Mouse (Mus musculus) gastrocnemius, postnatal 10 days (tissue): ENCODE results near the gene Eefsec. TPM values are rescaled to one million over a fixed set of nuclear protein-coding genes. Genes with fewer than 3 reads are reported as not detected.

ENCODE experiments used
- DNase-seq: peaks from one replicate; pipeline ENCODE4 v3.0.0; 2021; ENCODE audit warnings: mixed read lengths
- total RNA-seq, 2 experiments: library from RNA; stranded (reverse); gene quantifications; 2 replicates each; pipeline ENCODE4 v1.2.3; 2021

Eefsec gene
- total RNA-seq, 2 experiments from 2014 or later = 9.3 to 10.9 TPM

- no peak for DNase-seq
These were observed 30.1 kb downstream of the Eefsec start for GRCm38 (mm10) chr6:88416130-88416758.

DNA sequence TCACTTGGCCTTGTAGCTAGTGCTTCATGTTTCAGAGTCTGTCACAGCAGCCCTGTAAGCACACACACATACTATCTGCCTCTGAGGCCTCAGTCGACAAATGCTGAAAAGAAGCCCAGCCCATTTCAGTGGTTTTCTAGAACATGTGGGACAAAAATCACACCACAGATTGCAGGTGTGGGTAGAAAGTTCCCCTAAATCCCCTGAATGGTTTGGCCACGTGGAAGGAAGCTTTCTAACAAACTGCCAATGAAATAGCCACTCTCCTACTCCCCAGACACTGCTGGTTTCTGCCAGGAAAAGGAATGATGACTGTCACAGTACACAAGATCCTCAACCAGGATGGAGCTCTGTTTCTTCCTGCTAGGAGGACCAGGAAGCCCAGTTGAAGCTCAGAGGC, 33.7 kb downstream of the Eefsec start:
- DNase-seq = no peak

DNA sequence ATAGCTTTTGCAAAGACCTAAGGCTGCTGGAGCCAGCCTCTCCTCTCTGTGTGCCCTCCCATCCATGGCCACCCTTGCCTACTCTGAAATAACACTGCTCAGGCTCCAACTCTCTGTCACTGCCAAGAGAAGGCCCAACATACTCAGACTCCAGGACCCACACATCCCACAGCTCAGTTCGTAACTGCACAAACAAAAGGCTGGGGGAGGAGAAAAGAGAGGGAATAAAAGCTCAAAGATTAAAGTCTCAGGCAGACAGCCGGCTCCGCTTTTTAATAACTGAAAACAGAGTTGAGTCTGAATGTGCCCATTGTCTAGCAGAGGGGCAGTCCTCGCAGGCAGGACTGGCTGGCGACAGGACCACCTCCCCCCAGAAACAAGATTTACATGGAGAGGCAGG, 36.8 kb downstream of the Eefsec start:
- no peak for DNase-seq

GRCm38 (mm10) chr6:88400451-88400850, 45.9 kb downstream of the Eefsec start:
- no peak for DNase-seq

DNA sequence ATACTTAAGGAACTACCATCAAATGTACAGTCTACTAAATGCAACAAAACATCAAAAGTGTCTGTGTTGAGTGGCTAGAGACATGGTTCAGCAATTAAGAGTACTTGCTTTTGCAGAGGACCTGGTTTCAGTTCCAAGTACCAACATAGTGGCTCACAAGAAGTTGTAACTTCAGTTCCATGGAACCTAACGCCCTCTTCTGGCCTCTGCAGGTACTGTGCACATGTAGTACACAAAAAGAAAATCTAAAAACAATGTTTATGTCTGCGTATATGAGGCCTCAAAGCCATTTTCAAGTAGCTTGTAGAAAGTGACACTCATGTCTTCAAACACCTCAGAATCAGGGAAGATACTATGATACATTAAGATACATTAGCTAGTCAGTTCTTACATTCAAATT, 48.4 kb downstream of the Eefsec start:
- DNase-seq = no peak

DNA sequence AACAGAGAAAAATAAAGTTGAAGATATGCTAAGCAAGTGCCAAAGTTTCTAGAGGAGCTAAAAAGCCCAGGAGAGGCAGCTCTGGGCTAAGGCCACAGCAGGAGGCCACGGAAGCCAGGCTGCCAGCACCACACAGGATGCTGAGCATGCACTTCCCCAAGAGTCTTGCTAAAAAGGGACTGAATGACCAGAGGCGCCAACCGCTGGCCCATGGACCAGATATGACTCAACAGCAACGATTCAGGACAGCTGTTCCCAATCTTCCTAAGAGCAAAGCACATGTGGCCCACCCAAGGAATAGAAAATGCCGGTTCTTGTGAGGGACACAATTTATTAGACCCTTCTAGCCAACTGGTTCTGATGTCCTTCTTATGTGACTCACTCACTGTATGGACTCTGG, 57.4 kb downstream of the Eefsec start:
- peak; percentile 47 for DNase-seq

DNA sequence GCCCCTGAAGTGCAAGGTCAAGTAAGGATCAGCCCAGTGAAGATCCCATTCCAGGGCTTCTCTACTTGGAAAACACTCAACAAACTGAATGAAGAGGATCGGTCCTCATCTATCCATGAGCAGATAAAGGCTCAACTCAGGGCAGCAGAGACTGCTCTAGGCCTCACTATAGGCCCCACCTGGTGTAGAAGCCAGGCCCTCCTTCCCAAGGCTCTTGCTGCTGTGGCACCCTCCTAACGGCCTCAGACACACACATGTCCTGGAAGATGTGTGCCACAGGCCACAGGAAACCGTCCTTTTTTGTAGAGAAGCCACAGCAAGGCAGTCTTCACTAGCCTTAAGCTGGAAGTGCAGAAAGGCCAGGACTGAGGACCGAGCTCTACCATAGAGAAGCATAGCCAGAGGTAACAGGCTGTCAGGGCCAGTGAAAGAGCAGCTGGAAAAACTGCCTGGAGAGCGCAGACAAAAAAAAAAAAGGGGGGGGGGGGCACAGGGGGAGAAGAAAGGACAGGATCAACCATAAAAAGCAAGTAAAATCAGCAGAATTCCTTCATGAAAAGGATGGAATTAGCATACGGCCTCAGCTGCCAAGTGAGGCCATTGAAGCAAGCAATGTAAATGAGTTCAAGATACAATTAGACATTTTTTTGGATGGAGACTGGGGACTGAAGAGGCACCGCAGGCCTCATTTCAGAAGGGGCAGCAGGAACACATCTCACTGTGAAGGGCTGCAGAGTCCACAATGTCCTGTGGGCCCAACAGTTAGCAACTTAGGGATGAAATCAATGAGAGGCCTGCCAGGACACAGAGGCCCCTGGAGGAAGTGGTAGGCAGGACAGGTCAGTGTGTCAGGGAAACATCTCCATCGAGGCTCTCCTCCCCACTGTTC, 58.3 kb downstream of the Eefsec start:
- no peak for DNase-seq

- no peak for DNase-seq
These were observed 61.8 kb downstream of the Eefsec start for GRCm38 (mm10) chr6:88384420-88385053.

GRCm38 (mm10) chr6:88383734-88384133, 62.6 kb downstream of the Eefsec start:
- DNase-seq = no peak

GRCm38 (mm10) chr6:88379756-88380155, 66.6 kb downstream of the Eefsec start:
- DNase-seq = no peak

- no peak for DNase-seq
These were observed 67.5 kb downstream of the Eefsec start for GRCm38 (mm10) chr6:88378829-88379228.

DNA sequence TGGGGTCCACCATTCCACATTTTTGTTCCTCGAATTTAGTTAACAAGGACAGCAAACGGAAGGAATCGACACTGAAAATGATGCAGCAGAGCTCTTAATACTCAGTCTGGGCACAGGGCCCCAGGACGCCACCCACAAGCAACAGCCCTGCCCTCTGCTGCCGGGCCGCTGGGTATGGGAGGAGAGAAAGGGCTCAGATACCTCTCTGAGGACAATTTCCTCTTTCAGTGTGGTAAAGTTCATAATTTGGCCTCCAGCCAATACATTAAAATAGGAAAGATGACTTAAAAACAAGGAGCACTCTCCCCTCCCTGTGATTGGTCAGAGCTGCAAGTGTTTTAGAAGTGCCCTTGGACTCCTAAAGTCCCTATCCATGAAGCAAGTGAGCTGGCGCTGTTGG, 72.1 kb downstream of the Eefsec start:
- no peak for DNase-seq

- DNase-seq = peak; percentile 44
These were observed 76.3 kb downstream of the Eefsec start for GRCm38 (mm10) chr6:88369851-88370635.

- DNase-seq = no peak
These were observed 82.8 kb downstream of the Eefsec start for GRCm38 (mm10) chr6:88363475-88364012.

- no peak for DNase-seq
These were observed 85.2 kb downstream of the Eefsec start for GRCm38 (mm10) chr6:88361096-88361495.

- DNase-seq = no peak
These were observed 88.1 kb downstream of the Eefsec start for GRCm38 (mm10) chr6:88358210-88358609.

- DNase-seq = no peak
These were observed 90.5 kb downstream of the Eefsec start for GRCm38 (mm10) chr6:88355866-88356265.

- no peak for DNase-seq
These were observed 93.8 kb downstream of the Eefsec start for GRCm38 (mm10) chr6:88352541-88352940.

DNA sequence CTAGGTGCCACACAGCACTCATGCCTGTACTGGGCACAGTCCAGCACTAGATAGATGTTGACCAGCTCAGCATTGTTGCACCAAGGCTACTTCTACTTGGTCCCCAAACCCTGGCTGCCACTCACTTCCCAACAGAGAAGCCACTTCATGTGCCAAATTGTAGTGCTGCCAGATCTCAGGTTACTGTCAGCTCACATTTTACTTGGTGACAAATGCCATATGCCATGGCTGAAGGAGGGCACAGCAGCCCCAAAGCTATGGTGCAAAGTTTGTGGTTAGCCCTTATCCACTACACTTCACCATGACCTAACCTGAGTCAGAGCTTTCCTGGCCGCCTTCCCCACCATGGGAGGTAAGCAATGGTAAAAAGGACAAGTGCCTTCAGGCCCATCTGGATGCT, 99.6 kb downstream of the Eefsec start:
- DNase-seq = peak; percentile 24

DNA sequence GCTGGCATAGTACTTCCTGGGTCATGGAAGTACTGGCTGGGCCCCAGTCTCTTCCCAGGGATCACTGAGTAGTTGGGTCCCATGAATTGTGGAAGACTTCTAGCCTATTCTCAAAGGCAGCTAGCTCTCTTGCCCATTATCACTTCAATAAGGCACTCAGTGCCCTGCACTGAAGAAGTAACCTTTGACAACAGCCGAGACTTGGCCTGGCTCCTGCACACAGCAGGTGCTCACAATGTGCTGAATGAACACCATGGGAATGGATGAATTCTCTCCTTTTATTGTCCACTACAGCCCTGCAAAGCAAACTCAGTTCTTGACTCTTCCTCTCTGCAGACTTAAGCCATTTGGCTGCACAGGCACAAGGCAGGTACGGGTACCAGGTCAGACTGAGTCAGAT, 101.0 kb downstream of the Eefsec start:
- DNase-seq = no peak

DNA sequence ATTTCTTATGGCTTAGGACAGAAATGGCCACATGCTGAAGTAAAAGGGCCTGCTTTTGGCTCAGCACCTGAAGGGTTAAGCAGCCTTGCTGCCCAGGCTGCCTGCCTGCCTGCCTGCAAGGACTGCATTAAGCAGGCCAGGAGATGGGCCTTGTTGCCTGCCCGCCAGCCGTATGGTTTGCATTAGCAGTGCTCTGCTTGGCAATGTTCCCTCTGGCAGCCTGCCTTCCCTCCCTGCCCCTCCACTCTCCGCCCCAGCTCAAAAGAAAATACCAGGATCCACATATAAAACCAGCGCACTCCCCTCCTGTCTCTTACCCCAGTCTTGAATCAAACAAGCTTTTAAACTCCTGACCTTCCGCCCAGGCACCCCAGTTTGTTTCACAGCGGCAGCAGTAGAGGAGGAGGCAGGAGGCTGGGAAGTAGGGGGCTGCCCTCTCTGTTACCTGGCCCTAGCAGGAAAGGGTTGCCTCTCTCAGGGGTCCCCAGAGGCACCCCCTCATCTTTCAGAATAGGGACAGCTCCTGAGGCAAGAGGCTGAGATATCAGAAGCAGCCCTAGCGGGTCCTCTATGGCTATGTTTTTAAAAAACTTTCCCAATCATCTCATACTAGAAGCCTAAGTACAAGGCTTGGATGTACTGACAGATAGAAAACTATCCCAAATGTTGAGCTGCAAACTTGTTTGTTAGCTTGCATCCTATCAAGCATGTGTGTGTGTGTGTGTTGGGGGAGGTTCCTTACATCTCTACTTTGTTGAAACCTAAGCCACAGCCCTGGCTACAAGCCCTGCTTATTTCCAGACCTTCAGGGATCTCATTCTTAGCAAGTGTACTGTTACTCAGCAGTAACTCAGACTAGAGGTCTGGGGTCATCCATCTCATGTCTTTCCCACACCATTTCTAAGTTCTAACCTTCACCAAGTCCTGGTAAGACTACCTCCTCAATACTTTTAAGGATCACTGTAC, 102.6 kb downstream of the Eefsec start:
- DNase-seq = peak; percentile 83
